Mouse (Mus musculus) brain, adult 2 months (tissue): ENCODE results near the gene Gm42906.

Experiments
- DNase-seq: peaks from one replicate; pipeline ENCODE4 v3.0.0; 2011; ENCODE audit warnings: low read depth, low spot score

Gene Gm42906

GRCm38 (mm10) chr5:151299576-151299975 is 128.4 kb downstream of the Gm42906 start:
- no peak for DNase-seq

GRCm38 (mm10) chr5:151298371-151298770 is 129.6 kb downstream of the Gm42906 start:
- DNase-seq, result no peak

GRCm38 (mm10) chr5:151296244-151296643 is 131.7 kb downstream of the Gm42906 start:
- no peak for DNase-seq

- DNase-seq, result no peak
Measured at GRCm38 (mm10) chr5:151293591-151293990, 134.4 kb downstream of the Gm42906 start.

- peak; percentile 4 for DNase-seq
Measured at GRCm38 (mm10) chr5:151292310-151292709, 135.7 kb downstream of the Gm42906 start.

GRCm38 (mm10) chr5:151286331-151286730 is 141.6 kb downstream of the Gm42906 start:
- DNase-seq, result no peak

GRCm38 (mm10) chr5:151279531-151279930 is 148.4 kb downstream of the Gm42906 start:
- no peak for DNase-seq

GRCm38 (mm10) chr5:151277927-151278326 is 150.0 kb downstream of the Gm42906 start:
- no peak for DNase-seq

- no peak for DNase-seq
Measured at GRCm38 (mm10) chr5:151275986-151276385, 152.0 kb downstream of the Gm42906 start.

- no peak for DNase-seq
Measured at GRCm38 (mm10) chr5:151274265-151274664, 153.7 kb downstream of the Gm42906 start.

GRCm38 (mm10) chr5:151270815-151271214 is 157.1 kb downstream of the Gm42906 start:
- DNase-seq, result no peak

GRCm38 (mm10) chr5:151266896-151267634 is 160.9 kb downstream of the Gm42906 start:
- peak; percentile 6 for DNase-seq

GRCm38 (mm10) chr5:151261558-151261957 is 166.4 kb downstream of the Gm42906 start:
- no peak for DNase-seq

- peak; percentile 49 for DNase-seq
Measured at GRCm38 (mm10) chr5:151252213-151252612, 175.8 kb downstream of the Gm42906 start.

- DNase-seq, result peak; percentile 14
Measured at GRCm38 (mm10) chr5:151251656-151252055, 176.3 kb downstream of the Gm42906 start.

- peak; percentile 47 for DNase-seq
Measured at GRCm38 (mm10) chr5:151248671-151249620, 179.0 kb downstream of the Gm42906 start.

- DNase-seq, result no peak
Measured at GRCm38 (mm10) chr5:151248084-151248483, 179.9 kb downstream of the Gm42906 start.

- no peak for DNase-seq
Measured at GRCm38 (mm10) chr5:151247115-151247875, 180.7 kb downstream of the Gm42906 start.

- no peak for DNase-seq
Measured at GRCm38 (mm10) chr5:151246287-151246686, 181.7 kb downstream of the Gm42906 start.

GRCm38 (mm10) chr5:151245571-151245970 is 182.4 kb downstream of the Gm42906 start:
- DNase-seq, result no peak

- DNase-seq, result no peak
Measured at GRCm38 (mm10) chr5:151238730-151239129, 189.2 kb downstream of the Gm42906 start.

- DNase-seq, result no peak
Measured at GRCm38 (mm10) chr5:151236411-151236810, 191.6 kb downstream of the Gm42906 start.
